Mouse (Mus musculus) T-cell, adult 2 months (primary cell): ENCODE data around the gene Srl.

Experiments
- DNase-seq: peaks from one replicate; pipeline ENCODE4 v3.0.0; 2022; ENCODE audit warnings: low spot score

Srl gene

DNA sequence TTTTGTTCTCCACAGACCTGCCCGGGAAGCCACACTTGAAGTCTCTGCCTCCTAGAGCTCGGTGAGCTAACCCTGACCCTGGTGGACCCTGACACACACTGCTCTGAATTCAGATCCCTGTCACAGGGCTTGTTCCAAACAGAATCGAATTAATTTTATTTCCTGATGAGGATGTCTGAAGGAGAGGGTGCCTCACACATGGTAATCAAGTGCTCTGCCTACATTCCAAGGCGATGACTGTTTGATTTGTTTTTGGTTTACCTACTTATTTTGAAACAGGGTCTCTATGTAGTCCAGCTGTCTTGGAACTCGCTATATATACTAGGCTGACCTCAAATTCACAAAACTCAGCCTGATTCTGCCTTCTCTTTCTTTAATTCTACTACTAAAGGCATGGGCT is 68.4 kb downstream of the Srl start:
- no peak for DNase-seq

DNA sequence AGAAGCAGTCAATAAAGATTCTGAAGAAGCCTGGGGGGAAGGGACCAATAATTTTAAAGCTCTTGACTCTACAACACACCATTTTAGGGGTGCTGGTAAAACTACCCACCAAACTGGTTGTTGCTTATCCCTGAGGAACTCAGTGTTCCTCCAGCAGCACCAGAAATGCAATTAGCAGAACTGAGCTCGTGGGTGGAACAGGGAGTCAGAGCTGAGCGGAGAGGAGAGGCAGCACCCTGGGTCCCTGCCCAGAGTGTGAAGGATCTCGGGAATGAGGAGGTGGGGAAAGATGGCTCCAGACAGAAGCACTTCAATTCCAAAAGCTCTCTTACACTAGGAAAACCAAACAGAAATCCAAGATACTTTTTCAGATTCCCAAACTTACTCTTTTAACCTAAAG is 68.9 kb downstream of the Srl start:
- DNase-seq, result no peak

DNA sequence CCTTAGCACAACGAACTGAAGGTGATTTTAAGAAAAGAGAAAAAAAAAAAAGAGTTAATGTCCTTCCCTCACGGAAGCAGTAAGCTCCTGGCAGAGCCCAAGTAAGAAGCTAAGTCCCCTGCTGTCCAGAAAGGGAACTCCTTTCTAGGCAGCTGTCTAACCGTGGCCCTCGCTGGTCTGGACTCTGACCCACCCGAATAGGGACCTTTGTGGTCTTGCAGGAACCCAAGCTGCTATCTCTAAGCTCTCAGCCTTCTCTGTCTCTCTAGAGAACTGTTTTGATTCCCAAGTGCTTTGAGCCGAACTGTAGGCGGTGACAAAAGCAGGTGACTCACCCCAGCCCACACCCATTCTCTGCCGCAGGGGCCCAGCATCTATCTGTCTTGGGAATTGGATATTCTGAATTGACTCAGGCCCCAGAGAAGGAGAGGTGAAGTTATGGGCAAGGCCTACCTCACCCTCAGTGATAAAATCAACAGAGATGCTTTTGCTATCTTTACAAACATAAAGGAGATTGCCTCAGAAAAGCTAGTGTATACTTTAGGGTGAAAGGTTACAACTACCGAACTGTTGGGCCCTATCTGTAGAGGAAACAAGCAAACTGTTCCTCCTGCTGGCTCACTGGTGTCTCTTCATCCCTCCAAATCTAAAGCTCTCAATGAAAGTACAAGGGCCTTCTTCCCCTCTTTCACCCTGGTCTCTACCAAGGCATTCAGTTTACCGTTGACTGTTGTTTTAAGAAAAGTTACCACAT is 71.8 kb downstream of the Srl start:
- DNase-seq, result peak; percentile 1

DNA sequence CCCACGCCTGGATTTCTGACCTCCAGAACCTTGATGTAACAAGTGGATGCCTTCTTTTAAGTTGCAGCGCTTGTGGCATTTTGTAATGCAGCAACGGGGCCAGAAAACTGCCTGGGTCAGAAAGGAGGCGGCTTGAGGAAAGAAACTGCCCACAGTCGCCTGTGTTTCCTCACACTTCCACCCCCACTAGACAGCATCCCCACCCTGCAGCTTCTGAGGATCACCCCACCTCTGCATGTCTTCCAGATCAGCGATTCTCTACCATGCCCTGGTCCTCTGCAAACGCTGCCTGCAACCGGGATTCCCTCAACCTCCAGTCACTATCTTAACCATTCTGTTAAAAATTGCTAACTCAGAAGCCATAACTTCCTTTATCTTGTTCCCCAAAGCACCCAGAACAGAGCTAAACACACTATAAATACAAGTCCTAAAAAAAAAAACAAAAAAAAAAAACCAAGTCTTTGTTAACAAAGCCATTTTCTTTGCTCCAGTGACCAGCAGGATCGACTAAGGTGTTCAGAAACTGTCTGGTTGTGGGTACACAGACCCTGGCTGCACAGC is 77.0 kb downstream of the Srl start:
- no peak for DNase-seq

DNA sequence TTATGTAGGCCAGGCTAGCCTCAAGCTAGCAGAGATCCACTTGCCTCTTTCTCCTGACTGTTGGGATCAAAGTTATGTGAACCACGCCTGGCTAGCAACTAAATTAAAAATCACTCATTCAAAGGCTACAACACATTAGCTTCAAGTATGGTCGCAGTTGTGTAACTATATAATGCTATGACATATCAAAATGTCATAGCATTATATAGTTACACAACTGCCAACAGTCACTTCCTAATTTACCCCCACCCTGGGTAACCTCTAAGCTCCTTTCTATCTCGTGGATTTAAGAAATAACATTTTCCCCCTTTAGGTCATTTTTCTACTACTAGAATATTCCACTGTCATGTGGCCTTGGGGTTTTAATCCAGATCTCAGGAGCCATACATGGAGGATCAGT is 83.7 kb downstream of the Srl start:
- DNase-seq, result no peak

DNA sequence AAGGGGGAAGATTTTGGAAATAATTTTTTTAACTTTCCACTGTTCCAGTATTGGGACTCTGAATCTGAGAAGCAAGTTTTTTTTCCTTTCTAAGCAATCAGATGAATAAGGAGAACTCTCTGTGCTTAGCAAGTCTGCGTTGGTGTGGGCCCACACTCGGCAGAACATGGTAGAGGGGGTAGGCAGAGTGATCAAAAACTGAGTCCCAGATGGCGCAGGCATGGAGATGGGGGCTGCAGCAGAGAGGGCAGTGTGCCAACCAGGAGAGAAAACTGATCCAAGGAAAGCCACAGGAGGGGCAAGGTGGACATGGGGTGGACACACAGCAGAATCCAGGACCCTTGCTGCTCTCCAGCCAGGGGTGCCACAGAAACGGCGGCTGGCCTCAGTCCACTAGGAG is 85.2 kb downstream of the Srl start:
- no peak for DNase-seq

DNA sequence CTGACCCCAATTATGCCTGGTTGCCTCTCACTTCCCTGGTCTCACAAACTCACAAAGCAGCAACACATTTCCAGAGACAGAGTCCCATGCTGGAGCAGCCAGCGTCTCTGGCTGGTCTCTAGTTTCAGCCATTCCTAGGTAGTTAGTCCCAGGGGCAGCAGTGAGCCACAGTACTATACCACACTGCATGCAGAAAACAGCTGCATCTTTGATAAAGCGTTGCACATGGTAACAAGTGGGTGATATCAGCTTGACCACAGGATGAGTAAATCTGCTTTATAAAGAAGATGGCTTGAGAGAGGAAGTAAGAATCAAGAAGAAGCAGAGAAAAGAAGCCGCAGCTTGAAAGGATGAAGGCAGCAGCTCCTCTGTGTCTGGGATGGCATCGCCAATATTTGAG is 85.9 kb downstream of the Srl start:
- DNase-seq, result no peak

DNA sequence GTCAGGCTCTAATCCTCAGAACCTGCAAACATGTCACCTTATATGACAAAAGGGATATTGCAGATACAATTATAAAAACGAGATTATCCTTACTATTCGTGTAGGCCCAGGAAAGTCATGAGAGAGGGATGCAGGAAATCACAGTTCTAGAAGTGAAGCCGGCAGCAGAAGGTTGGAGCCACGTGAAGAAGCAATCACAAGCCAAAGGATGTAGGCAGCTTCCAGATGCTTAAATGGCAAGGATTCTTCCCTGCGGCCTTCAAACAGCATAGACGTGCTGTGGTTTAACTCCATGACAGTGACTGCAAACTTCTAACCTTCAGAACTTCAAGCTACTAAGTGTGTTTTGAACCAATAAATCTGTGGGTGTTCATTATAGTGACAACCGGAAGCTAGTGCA is 87.1 kb downstream of the Srl start:
- DNase-seq, result no peak

DNA sequence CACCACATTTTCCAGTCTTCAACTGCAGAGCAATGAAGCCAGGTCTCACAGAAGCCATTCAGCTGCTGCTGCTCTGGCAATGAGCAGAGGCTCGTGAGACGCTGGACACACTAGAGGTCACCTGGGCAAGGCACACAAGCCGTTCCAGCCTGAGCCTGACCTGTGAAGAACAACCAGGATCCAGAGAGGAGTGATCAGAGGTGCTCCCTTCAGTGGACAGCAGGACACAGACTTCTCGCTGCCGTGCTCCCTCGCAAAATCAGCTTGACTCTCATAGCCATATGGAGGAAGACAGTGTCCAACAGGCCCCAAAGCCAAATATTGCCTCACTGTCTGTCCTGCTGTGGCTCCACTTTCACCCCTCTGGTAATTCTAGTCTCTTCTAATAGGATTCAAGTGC is 92.2 kb downstream of the Srl start:
- no peak for DNase-seq

DNA sequence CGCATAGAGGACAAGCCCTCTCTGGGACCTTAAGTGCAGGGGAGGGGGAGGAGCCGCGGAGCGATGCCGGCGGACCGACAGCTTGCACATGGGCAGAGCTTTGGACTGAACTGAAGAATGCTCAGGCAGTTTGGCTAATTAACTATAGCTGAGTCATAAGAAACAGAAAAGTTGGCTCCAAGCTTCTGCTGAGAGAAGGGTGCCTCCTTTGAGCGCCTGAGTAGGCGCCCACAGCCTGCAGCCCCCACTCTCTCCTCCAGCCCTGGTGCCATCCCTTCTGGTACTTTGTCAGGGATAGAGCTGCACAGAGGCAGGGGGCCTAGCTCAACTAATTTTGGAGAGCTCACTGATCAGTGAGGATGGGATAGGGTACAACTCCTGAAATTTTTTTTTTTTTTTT is 93.4 kb downstream of the Srl start:
- no peak for DNase-seq

DNA sequence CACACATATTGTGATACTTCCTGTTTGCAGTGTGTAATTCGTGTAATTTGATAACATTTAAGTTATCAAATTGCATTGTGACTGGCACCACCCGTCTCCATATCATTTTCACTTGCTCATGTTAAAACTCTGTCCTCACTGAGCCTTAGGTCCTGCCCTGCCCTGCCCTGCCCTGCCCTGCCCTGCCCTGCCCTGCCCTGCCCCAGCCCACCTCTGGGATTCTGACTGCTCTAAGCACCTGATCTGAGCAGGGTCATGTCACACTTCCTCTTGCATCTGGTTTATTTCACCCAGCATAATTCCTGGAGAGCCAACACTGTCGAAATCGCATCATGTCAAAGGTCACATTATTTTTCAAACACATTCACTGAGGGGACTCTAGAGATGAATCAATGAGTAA is 95.2 kb downstream of the Srl start:
- DNase-seq, result no peak

DNA sequence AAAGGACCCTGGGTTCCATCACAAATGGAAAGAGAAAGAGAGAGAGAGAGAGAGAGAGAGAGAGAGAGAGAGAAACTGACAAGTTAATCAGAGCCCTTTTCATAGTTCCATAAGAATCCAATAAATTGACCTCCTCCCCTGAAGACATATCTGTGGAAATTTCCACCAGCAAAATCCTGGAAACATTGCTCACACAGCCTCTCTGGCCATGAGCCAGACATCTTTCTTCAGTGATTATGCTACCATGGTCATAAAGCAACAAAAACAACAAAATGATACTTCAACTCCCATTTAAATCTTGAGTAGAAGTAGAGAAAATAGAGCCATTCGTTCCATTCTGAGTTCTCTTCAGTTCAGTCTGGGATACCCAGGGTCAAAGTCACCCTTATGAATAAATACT is 97.2 kb downstream of the Srl start:
- DNase-seq, result no peak

DNA sequence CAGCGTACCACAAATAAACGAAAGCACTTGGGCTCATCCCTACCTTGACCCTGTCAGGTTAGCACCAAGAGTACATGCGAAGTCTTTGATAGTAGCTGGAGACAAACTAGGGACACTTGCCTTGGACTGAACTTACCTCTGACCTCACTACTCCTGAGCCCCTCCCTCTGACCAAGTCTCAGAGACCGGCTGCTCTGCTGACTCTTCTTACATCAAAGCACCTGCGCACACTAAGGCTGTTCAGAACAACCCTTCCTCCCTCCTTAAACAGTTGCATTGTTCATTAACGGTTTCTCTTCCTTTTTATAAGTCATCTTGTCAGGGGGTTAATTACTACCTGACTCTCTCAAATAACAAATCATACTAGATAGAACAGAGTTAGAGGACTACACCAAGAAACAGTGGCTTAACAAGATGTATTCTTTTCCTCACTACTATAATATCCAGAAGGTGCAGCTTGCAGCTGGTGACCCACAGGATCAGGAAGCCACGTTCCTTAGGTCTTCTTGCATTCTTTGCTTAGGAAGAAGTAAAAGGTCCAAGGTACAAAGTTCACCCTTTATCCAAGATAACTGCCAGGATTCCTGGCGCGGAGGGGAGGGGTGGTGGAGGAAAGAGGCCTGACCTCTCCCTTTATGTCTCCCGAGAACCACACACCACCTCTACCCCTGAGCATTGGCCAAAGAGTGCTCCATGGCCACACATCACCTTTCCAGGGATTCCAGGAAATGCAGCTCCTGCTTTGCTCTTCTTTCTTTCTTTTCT is 102.1 kb downstream of the Srl start:
- DNase-seq, result no peak

DNA sequence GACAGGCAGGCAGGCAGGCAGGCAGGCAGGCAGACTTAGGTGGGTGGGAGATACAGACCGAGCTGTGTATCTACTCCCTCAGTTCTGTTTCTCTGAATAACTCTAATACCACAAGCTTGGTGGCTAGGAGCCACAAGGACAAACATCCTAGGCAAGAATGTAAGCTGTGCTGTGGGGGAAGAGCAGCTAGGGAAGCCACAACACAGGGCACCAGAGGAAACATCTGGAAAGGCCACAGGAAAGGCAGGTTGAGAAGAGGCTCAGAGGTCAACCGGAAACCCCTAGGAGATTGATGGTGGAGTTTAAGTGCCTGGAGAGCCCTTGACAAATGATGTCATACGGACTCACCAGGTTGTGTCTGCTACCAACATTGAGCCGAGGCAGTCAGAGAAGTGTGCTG is 104.9 kb downstream of the Srl start:
- no peak for DNase-seq

DNA sequence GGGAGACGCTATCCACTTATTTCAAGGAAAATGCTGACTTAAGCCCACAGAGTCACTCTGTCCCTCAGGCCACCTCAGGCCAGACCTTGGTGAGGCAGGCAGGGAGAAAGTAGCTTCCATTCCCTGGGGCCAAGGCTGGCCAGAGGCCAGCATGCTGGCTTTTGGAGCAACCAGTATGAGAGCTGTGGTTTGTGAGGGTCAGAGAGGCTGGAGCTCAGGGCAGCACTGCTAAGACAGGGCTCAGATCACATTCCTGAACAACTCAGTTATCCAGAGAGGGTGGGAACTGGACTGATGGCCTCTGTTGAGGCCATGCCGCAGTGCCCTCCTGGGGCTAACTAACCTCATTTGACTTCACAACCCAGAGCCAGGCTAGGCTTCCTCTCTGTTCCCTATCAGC is 106.2 kb downstream of the Srl start:
- DNase-seq, result no peak

DNA sequence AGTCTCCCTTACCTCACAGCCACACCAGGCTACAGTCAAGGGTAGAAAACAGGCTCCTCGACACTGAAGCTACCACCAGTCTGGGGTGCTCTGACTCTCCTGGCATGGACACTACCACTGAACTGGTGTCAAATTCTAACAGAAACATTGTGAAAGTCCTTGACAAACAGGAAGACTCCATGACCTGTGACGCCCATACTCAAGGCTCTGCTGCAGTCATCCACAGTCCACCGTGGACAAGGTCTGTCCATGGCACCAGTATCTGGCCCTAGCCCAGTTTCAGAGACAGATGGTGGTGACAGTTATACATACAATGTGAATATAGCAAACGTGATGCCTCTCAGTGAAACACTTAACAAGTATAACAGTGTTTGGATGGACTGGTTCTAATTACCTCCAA is 109.8 kb downstream of the Srl start:
- no peak for DNase-seq

DNA sequence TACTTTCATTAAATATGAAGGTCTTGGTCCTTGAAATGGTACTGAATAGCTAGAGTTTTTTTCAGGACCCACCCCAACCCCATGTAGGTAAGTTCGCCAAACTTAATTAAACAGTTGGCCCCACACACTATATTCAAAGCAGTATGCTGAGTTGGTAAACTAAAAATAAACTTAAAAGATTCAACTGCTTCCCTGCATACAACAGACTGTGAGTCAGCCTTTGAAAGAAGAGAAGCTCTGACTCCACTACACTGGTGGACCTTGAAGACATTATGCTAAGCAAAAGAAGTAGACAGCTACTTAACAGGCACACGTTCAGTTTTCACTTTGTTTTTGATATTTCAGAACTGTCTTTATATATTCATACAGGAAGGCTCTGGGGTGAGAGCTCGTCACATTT is 110.6 kb downstream of the Srl start:
- no peak for DNase-seq

DNA sequence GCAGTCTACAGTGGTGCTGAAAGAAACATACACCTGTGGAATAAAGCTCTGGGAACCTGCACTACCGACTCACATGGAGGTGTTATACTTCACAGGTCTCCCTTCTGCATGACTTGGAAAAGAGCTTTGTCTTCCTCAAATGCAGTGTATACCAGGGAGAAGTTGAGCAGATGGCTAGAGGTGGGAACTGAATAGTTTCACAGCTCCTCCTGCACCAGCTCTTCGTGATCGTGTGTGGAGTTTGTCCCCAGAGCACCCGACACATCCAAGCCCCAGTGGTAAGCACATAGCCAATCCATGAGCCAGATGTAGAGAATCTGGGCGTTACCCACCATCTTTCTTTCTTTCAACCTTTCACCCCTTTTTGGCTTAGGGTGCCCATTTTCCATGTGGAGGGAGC is 111.4 kb downstream of the Srl start:
- no peak for DNase-seq
